Mouse (Mus musculus) cortical plate, adult 2 months (tissue): ENCODE measurements around the gene Rpusd1. TPM values are rescaled to one million over a fixed set of nuclear protein-coding genes. Genes with fewer than 3 reads are reported as not detected.

Experiments
- H3K27ac ChIP-seq: fragments of 200-500 bp; 2 replicates; pipeline ENCODE4 v1.5.1; 2012; ENCODE audit warnings: low read length, control low read depth, inconsistent platforms; ENCODE audit not compliant: insufficient read depth
- H3K4me1 ChIP-seq: fragments of 200-500 bp; 2 replicates; pipeline ENCODE4 v1.6.1; 2011; ENCODE audit warnings: low read length; ENCODE audit not compliant: control insufficient read depth, insufficient read depth
- H3K4me3 ChIP-seq: fragments of 200-500 bp; 2 replicates; pipeline ENCODE4 v1.5.1; 2011; ENCODE audit warnings: mild to moderate bottlenecking, low read length, control low read depth; ENCODE audit not compliant: insufficient read depth
- CTCF ChIP-seq: fragments of 200-500 bp; IDR thresholded peaks from 2 replicates; pipeline ENCODE4 v1.5.1; 2011; ENCODE audit warnings: mild to moderate bottlenecking, control low read depth, low read length; ENCODE audit not compliant: insufficient read depth; ENCODE audit errors: extremely low read depth
- POLR2A ChIP-seq: fragments of 200-500 bp; IDR thresholded peaks from 2 replicates; pipeline ENCODE4 v1.6.1; 2011; ENCODE audit warnings: mild to moderate bottlenecking, low read length, control low read depth; ENCODE audit not compliant: insufficient read depth; ENCODE audit errors: extremely low read depth
- polyA plus RNA-seq: library from polyadenylated mRNA; depleted of rRNA; stranded (reverse); fragments of >200 nt; gene quantifications from 2 replicates; pipeline ENCODE4 v1.2.3, GENCODE M21; 2012

The Rpusd1 gene
- polyA plus RNA-seq, 1 experiment, result 142 TPM

GRCm38 (mm10) chr17:25755086-25755485 is 27.6 kb downstream of the Rpusd1 start:
- Histone ChIP-seq H3K4me1 (peaks cover 2% of the 10 kb centered on the region), H3K4me3 (no peak overlapping the region), H3K27ac (no peak overlapping the region)
- TF ChIP-seq POLR2A, result no peak
- TF ChIP-seq CTCF, result no peak

DNA sequence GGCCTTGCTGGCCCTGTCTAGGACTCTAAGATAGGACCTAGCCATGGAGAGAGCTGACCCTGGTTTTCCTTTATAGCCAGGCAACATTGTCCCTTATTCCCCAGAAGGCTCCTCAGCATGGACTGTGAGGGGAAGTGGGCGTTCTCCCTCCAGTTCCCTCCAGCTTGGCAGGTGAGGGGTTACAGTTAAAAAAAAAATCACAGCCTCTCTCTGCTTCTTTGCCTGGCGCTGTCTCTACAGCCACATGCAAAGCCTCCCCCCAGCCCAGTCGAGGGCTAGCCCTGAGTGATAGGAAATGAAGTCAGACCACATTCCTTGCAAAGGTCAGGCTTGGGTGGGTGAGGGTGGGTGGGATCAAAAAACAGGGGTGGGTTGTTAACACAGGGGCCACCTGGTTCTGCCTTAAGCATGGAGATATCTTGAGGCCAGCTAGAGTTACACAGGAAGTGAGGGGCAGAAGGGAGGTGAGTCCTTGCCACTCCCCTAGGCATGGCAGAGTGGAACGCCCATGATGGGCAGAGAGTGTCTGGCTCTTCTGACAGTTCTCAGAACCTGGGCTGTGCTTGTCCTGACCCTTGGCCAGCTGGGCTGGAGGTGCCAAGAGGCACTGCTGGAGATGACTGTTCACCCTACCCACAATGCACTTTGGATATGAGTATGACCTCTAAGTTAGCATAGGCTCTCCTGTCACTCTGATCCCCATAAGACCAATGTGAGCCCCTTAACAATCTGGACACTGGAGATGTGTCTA is 28.3 kb downstream of the Rpusd1 start:
- TF ChIP-seq POLR2A (no peak), CTCF (no peak)
- Histone ChIP-seq H3K27ac (no peak overlapping the region), H3K4me1 (peaks cover 3% of the 10 kb centered on the region), H3K4me3 (no peak overlapping the region)

DNA sequence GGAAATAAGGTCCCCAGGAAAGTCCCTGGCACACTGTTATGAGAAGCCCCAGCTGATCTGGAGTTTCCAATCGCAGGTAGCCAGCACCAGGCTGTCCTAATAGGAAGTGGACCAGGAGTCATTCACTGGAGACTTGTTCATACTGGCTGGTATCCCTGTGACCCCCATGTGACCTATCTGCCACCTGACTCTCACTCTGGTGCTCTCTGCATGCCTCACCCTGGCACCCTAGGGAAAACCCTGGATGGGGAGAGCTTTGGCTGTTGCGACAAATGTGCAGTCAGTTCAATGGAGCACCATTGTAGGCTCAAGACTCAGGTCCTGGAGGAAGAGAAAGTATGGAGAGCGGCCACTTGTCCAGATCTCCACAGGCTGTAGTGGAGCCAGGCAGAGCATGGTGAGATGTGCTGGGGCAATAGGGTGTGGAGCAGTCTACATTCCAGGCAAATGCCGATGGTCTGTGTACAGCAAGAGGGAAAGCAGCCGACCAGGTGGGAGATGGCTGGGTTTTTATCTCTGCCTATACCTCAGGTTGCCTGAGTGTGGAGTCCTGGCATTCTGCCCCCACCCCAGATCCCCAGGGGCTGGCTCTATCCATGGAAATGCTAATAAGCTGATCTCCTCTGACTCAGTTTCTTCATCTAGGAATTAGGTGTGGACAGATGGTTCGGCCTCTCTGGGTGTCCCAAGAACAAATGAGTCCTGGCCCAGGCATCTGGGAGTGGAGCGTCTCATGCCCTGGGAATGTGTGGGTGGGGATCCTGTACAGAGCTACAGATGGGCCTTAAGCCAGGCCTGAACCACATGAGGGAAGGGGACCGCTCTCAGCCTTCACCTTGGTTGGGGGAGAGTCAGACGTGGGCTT is 29.1 kb downstream of the Rpusd1 start:
- no peak overlapping the region for H3K4me3 ChIP-seq
- H3K27ac ChIP-seq, result no peak overlapping the region
- peaks cover 7% of the 10 kb centered on the region for H3K4me1 ChIP-seq
- no peak for TF ChIP-seq CTCF
- no peak for TF ChIP-seq POLR2A

DNA sequence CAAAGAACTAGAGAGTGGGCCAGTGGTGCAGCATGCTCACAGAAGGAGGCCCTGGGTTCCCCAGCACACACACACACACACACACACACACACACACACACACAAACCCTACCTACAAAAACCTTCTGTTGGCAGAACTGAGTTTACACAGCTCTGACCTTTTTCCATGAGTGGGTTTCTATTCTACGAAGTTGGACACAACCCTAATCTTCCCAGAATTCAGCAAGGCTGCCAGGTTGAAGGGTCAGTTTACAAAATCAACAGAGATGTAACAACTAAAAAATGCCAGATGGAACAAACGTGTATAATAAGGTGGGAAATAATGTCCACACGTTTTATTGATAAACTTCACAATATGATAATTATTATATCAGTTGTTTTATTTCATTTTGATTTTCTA is 30.2 kb downstream of the Rpusd1 start:
- Histone ChIP-seq H3K4me1 (peaks cover 10% of the 10 kb centered on the region), H3K27ac (no peak overlapping the region), H3K4me3 (no peak overlapping the region)
- TF ChIP-seq POLR2A (no peak), CTCF (no peak)

- no peak overlapping the region for H3K27ac ChIP-seq
- TF ChIP-seq CTCF (no peak), POLR2A (no peak)
- no peak overlapping the region for H3K4me3 ChIP-seq
- H3K4me1 ChIP-seq, result peaks cover 10% of the 10 kb centered on the region
Measured at GRCm38 (mm10) chr17:25760148-25760547, 32.7 kb downstream of the Rpusd1 start.

- Histone ChIP-seq H3K4me3 (no peak overlapping the region), H3K4me1 (peaks cover 10% of the 10 kb centered on the region), H3K27ac (peak overlapping the region; percentile 64)
- 0 out of 2 replicates have a peak, but pooled peaks have one; percentile 9 for TF ChIP-seq POLR2A
- TF ChIP-seq CTCF, result no peak
Measured at GRCm38 (mm10) chr17:25761561-25761970, 34.1 kb downstream of the Rpusd1 start.

GRCm38 (mm10) chr17:25762591-25762990 is 35.1 kb downstream of the Rpusd1 start:
- peaks cover 10% of the 10 kb centered on the region for H3K4me1 ChIP-seq
- no peak overlapping the region for H3K4me3 ChIP-seq
- TF ChIP-seq CTCF (no peak), POLR2A (no peak)
- H3K27ac ChIP-seq, result no peak overlapping the region

- peaks cover 7% of the 10 kb centered on the region for H3K4me1 ChIP-seq
- no peak overlapping the region for H3K27ac ChIP-seq
- no peak overlapping the region for H3K4me3 ChIP-seq
- no peak for TF ChIP-seq POLR2A
- TF ChIP-seq CTCF, result no peak
Measured at GRCm38 (mm10) chr17:25765886-25766285, 38.4 kb downstream of the Rpusd1 start.

- Histone ChIP-seq H3K4me3 (no peak overlapping the region), H3K4me1 (peaks cover under 1% of the 10 kb centered on the region; the same call in 1 of the 2 replicates), H3K27ac (no peak overlapping the region)
- TF ChIP-seq POLR2A (no peak), CTCF (no peak)
Measured at GRCm38 (mm10) chr17:25769331-25769730, 41.9 kb downstream of the Rpusd1 start.
